Mouse (Mus musculus): ENCODE measurements at regions not wholly inside any gene's neighbourhood (a gene's known extent, or its start where the extent isn't known, plus 50 kb on each side); places are given as distances from the start of the nearest gene placed in this dataset.

DNA sequence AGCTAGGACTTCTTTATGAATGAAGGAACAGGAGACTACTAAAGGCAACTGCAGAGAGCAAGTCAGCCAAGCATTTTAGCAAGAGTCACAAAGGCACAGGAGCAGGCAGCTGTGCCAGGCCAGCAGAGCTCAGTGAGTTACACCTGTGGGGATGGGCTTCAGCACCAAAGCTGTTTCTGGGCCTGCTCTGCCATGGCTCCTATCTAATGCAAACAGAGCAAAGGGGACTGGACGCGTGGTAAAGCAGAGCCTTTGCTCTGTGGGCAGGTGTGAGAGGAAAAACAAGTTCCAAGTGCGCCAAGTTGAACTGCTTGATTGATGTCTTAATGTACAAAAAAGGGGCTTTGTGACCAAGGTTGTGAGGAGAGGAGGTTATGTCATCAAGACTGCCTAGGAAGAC is 215.4 kb downstream of the Bcl11a start:
- TF ChIP-seq CTCF (conservative IDR thresholded peaks at IDR 0.05; ENCODE audit: low read length) (no peak), POU5F1 (IDR thresholded peaks at IDR 0.05; ENCODE audit: borderline replicate concordance, low read length) (no peak)

All from E14TG2a.4 (cell line).